Mouse (Mus musculus) layer of hippocampus, adult 2 months (tissue): ENCODE results near the gene Tbc1d1. TPM values are rescaled to one million over a fixed set of nuclear protein-coding genes. Genes with fewer than 3 reads are reported as not detected.
A peak's percentile ranks its signal among the peaks of the same experiment; 100 is the strongest.

ENCODE experiments used
- DNase-seq, 2 experiments: peaks; one replicate each; pipeline ENCODE4 v3.0.0; 2022; ENCODE audit warnings: low spot score in 2 of 2
- H3K27ac ChIP-seq: fragments of 200-600 bp; 2 replicates; pipeline ENCODE4 v1.8.1; 2022
- H3K4me3 ChIP-seq: fragments of 200-600 bp; 2 replicates; pipeline ENCODE4 v1.8.1; 2022; ENCODE audit warnings: mild to moderate bottlenecking
- CTCF ChIP-seq: fragments of 200-600 bp; conservative IDR thresholded peaks from 2 replicates; pipeline ENCODE4 v1.8.1; 2022; ENCODE audit warnings: antibody characterized with exemption, mild to moderate bottlenecking, moderate library complexity
- total RNA-seq, 2 experiments: library from RNA; stranded (reverse); gene quantifications; 2 replicates each; pipeline ENCODE4 v1.2.3; 2021

Tbc1d1 gene
- total RNA-seq, 2 experiments from 2014 or later, result 26.6 to 33.2 TPM

DNA sequence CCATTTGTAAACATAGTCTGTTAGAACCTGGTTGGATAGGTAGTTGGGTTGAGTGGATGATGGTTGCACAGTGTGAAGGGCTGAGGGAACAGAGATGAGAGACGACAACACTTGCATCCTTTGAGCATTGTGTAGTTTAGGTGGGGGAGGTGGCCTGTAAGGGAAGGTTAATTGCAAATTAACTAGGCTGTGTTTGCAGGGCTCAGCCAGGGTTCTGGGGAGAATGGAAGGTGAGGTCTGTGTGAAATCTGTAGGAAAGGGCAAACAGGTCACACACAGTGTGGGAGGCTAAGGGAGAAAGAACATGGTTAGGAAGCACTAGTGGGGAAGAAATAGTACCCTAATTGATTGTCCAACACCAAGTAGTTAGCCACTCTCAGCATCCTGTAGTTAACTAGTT, 81.2 kb downstream of the Tbc1d1 start:
- no peak overlapping the region for H3K27ac ChIP-seq
- no peak for DNase-seq
- H3K4me3 ChIP-seq, result no peak overlapping the region
- no peak for TF ChIP-seq CTCF

DNA sequence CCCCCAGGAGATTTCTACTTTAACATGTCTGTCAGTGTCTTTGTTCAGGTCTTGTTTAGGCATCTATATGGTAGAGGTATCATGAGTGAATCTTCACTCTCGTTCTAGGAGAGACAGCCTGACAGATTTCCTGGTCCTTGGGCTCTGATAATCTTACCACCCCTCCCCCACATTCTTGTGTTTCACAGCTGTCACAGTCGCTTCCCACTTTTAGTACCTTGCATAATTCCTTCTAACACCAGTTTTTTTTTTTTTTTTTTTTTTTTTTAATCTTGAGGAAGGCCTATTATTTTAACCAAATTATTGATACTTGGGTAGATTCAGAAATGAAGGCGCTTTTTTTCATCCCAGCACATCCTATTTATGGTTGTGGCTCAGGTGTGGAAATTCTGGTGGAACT, 81.6 kb downstream of the Tbc1d1 start:
- Histone ChIP-seq H3K4me3 (no peak overlapping the region), H3K27ac (no peak overlapping the region)
- no peak for DNase-seq
- no peak for TF ChIP-seq CTCF

DNA sequence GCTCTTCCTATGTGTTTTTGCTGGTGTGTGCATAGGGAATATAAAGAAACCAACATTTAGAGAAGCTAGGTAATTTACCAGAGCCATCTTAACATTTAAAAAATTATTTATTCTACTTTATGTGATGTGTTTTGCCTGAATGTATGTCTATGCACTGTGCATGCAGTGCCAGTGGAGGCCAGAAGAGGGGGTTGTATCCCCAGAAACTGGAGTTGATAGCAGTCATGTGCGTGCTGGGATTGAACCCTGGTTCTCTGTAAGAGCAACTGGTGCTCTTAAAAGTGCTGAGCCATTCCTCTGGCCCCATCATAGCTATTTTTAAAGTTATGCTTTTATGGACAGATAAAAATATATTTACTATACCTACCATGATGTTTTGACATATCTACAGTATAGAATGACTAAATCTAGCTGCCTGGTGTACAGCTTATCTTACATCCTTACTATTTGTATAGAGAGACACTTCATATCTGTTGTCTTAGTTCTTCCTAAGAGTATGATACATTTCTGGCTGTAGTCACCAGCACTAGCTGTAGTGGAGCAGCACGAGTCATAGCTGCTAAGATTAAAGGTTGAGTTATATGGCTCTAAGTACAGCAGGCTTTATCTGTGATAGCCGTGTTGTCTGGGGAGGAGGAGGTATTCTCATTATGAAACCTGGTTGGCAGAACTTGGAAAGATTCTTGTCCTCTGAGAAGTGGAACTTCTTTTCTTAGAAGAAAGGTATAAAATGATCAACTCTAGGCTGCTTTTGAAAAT, 83.0 kb downstream of the Tbc1d1 start:
- no peak for DNase-seq
- Histone ChIP-seq H3K27ac (no peak overlapping the region), H3K4me3 (no peak overlapping the region)
- peak; percentile 54 for TF ChIP-seq CTCF

DNA sequence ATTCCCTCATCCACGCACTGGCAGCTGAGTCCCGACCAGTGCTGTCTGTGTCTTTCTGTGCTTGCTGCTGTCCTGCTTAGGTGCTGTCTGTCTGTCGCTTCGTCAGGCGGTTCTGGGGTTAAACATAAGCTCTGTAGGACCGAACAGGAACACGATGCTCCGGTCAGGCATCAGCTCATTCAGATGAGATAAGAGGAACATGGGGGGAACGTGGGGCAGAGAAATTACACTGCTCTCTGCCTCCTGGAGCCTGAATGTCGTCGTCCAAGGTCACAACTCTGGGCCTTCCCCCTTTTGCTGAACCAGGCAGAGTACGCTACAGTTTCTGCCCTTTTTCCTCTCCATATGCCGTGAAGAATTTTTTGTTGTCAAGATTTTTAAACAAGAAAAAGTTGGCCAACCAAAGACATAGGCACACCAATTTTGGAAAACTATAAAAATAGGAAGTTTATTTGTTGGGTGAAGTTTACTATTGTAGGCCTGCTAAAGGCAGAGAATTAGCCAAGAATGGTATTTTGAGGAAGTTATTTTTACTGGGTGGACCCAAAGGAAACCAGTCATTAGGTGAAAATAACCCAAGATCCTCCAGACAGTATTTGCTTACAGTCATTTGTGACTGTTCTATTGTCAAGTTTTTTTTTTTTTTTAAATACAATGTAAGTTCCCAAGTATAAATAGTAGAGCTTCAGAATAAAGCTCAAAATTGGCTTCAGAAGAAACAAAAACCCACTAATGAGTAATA, 85.0 kb downstream of the Tbc1d1 start:
- DNase-seq, result no peak
- Histone ChIP-seq H3K27ac (peak overlapping the region; percentile 64; the same call in 1 of the 2 replicates), H3K4me3 (no peak overlapping the region)
- TF ChIP-seq CTCF, result no peak

DNA sequence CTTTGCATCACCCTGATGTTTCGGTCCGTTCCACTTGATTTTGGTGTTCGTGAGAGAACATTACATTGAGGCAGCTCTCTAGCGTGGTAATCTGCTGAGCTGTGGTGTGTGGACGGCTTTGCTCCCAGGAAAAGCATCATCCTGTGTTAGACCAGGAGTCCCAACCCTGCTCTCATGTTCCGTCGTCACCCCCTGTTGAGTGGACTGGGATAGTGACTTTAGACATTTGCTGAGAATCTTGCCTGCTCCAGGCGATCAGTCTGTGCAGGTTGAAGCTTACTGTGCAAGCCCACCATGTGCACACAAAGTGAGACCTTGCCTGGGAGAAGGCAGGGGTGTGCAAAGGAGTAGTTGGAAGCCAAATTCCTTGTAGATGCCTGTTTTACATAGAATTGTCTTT, 85.8 kb downstream of the Tbc1d1 start:
- DNase-seq, result no peak
- no peak for TF ChIP-seq CTCF

DNA sequence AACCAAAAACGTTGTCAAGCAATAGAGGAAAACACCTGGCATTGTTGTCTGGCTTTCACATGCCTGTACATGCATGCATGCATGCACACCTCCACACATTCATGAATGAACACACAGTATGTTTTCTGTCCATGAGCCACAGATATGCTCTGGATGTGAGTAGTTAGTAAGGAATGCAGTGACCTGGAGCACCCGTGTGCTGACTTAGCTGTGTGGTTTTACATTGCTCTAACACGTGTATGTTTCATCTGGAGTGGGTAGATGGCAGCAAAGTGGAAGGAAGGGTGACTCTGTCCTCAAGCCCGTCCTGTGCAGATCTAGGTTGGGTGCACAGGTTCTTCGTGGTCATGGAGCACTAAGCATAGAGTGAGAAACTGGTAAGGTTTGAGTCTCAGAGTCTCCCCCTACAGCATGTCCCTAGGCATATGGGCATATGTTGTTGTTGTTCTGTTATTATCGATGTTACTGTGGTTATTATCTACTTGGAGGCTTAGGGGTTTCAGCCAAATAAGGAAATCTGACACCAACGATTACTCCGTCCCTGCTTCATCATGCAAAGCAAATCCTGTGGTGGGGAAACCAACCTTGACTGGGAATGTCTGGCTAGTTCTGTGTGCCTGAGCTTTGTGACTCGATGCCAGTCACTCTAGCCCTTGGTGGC, 86.8 kb downstream of the Tbc1d1 start:
- no peak for DNase-seq
- no peak overlapping the region for H3K27ac ChIP-seq
- no peak overlapping the region for H3K4me3 ChIP-seq
- peak; percentile 40 for TF ChIP-seq CTCF

More for the DNA sequence above, 85.8 kb downstream of the Tbc1d1 start:
- Histone ChIP-seq H3K4me3 (no peak overlapping the region), H3K27ac (peak overlapping the region; percentile 0; the same call in 1 of the 2 replicates)

DNA sequence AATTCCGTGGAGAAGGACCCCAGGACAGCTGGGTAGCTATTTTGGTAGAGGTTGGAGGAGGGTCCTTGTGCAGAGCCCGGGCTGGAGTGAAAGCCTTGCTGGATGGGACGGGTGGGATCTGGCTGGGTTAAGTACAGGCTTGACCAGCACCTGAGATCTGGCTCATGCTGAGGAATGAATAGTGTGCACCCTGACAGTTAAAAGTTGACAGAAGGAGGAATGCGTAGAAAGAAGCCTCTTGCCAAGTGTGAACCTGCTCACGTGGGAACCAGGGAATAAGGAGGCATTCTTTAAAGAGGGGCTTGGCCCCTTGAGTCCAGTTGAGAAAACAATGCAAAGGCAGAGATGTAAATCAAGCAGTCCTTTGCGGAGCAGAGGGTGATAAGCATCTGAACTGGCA, 87.6 kb downstream of the Tbc1d1 start:
- Histone ChIP-seq H3K4me3 (no peak overlapping the region), H3K27ac (no peak overlapping the region)
- no peak for DNase-seq
- no peak for TF ChIP-seq CTCF

DNA sequence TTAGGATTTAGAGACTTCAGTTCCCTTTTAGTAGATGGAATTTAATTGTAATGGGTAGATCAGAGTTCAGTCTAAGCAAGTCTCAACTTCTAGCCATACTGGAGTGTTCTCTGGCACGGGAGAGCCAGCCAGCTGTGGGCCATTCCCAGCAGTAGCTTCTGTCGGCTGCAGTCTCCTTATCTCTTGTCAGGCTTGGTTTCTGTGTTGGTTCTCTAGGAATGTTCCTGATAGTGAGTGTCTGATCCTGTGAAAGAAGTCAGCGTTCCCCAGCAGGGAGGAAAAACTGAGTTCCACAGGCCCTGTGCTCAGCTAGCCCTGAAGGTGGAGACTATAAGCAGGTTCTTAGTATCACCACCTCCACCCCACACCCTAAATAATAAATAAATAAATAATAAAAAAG, 88.2 kb downstream of the Tbc1d1 start:
- H3K4me3 ChIP-seq, result no peak overlapping the region
- no peak for DNase-seq
- TF ChIP-seq CTCF, result no peak

DNA sequence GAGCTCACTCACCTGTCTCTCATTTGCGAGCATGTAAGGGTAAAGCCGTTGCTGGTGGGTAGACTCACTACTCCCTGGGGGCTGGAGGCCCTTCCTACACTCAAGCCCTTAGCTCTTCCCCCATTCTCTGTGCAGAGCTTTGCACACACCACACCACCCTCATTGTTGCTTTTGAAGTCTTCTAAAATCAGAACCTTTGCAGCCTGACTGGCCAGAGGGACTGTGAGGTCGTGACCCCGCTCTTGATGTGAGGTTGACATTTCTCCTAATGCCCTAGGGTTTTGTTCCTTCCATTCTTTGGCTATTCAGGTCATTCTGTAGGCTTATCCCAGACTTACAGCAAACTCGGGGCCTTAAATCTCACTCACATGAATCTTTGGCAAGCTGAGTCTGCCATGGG, 88.6 kb downstream of the Tbc1d1 start:
- TF ChIP-seq CTCF, result no peak
- DNase-seq, result no peak
- no peak overlapping the region for H3K4me3 ChIP-seq
- H3K27ac ChIP-seq, result no peak overlapping the region

More for the DNA sequence above, 88.2 kb downstream of the Tbc1d1 start:
- H3K27ac ChIP-seq, result no peak overlapping the region

DNA sequence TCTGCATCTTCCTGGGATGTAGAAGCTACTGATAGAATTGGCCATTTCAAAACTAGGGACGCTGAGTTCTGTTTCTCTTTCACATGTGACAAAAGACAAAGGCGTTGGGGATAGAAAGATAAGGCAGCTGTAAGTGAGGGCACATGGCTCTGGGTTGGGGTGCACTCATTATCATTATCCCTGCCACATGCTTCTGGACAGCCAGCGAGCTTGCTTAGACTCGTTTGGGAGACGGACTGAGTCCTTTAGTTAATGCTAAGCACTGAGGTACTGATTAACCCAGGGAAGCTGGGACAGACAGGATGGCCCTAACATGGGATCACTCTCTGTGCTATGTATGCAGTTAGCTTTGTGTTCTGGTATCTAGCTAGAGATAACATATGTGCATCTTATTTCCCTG, 95.3 kb downstream of the Tbc1d1 start:
- TF ChIP-seq CTCF, result no peak
- H3K4me3 ChIP-seq, result no peak overlapping the region
- no peak for DNase-seq

DNA sequence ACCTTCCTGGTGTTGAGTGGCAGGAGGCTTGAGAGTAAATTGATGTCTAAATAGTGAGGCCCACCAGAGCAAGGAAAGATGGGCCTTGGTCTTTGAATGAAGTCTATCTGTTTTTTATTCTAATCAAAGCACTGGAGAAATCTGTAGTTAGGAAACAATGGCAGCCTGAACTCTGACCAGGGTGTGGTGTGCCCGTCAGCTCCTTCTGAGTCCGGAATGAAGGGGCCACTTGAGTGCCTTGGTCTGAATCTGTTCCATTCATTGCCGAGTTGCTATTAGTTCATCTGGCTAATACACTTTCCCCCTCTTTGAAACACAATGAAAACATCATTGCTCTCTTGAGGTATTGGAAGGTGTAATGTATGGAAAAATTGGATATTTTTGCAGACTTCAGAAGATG, 98.2 kb downstream of the Tbc1d1 start:
- DNase-seq, result no peak
- no peak overlapping the region for H3K4me3 ChIP-seq
- TF ChIP-seq CTCF, result no peak

More for the DNA sequence above, 95.3 kb downstream of the Tbc1d1 start:
- no peak overlapping the region for H3K27ac ChIP-seq

DNA sequence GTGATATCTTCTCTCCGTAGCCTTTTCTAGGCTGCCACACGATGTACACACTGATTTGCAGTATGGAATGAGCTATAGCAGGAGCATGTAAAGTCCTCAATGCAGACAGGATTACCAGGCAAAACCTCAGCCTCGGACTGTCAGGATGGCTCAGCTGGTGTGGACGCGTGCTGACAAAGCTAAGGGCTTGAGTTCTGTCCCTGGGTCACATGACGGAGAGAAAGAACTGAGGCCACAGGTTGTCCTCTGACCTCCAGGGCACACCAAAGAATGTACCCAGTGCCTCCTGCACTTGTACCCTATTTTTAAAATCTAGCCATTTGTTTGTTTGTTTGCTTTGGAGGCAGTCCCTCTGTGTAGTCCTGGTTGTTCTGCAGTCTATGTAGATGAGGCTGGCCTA, 98.9 kb downstream of the Tbc1d1 start:
- no peak overlapping the region for H3K4me3 ChIP-seq
- DNase-seq, result no peak
- H3K27ac ChIP-seq, result no peak overlapping the region
- TF ChIP-seq CTCF, result no peak

More for the DNA sequence above, 98.2 kb downstream of the Tbc1d1 start:
- no peak overlapping the region for H3K27ac ChIP-seq

DNA sequence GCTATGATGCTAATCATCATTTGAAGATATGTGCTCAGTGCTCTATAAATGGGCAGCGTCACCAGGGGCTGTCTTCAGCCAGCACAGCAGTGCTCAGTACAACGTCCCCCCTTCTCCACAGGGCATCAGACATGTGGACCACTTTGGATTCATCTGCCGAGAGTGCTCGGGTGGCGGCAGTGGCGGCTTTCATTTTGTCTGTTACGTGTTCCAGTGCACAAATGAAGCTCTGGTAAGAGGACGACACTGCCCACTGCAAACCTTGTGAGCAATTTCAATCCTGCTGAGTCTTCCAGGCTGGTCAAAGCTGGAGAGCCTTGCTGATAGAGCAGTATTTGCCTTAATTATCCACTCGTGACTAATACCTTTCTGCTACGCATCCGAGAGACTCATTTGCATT, 107.2 kb downstream of the Tbc1d1 start:
- no peak for TF ChIP-seq CTCF

More for the DNA sequence above, 107.2 kb downstream of the Tbc1d1 start:
- DNase-seq, result no peak
- Histone ChIP-seq H3K27ac (no peak overlapping the region), H3K4me3 (no peak overlapping the region; the same call in 1 of the 2 replicates)
